Mouse (Mus musculus) inflammation-experienced regulatory T-cells (primary cell): Measurements from ENCODE around the gene Col17a1. TPM values are rescaled to one million over a fixed set of nuclear protein-coding genes. Genes with fewer than 3 reads are reported as not detected.

Source experiments
- polyA plus RNA-seq, 2 experiments: library from polyadenylated mRNA; unstranded; fragments of 100-300 nt; shearing (Covaris generic); gene quantifications; one replicate each; pipeline ENCODE4 v1.2.1; 2017

The Col17a1 gene
- 1 to 10 TPM in 1 of 2 experiments, not detected in 1; 1.6 TPM for polyA plus RNA-seq

DNA sequence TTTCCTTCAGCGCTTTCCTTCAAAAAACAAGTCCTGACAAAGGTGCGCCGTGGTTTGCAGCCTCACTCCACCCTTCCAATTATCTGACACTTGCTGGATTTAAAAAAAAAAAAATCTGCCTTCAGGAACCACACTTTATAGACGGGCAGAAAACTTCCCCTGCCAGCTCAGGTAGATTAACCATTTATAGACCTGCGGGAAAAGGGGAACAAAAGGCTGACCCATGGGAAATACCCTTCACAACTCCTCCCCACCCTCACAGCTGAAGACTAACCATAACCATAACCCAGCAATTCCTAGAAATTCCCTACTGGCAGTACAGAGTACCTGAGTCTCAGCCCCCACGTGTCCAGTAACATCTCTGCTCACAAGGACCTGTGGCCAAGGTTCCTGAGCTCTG, at the start of gene Col17a1:
Gene Col17a1 (minus strand): TSS at position 101 of the 400 bp plus-strand sequence.

DNA sequence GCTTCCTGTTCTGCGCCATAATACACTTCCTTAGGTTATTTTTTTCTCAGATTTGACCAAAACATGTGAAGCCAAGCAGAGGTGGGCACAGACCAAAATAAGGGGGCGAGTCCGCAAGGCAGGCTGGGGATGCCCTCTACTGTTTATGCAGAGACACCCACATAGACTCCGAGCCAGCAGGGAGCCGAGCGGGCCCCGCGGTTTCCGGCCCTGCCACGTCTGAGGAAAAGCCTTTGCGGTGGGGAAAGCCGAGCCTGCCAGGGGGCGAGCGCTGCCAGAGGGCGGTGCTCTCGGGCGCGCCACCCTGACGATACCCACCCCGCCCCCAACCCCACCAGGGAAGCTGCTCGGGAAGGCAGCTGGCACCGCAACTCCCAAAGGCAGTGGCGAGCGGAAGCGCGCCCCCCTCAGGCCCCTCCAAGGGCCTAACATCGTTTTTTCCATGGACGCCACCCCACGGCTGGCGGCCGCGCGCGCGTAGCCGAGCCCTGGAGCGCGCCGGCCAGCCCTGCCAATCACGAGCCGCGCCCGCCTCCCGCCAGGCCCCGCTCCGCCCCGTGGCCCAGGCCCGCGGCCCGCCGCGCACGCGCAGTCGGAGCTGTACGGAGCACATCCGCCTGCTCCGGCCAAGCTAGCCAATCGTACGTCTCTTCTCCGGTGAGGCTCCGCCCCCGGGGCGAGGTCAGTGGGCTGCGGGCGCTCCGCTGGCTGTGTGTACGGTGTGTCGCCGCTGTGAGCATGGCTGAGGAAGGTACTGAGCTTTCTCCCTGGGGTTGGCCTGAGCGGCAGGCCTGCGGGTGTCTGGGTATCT, 39.4 kb upstream of the Col17a1 start, which contains the start of gene Sfr1:
Gene Sfr1 (plus strand): TSS at position 612 of the 811 bp plus-strand sequence.

Other genes with a start within 250 kb of the Col17a1 start
- 1 to 10 TPM; 1.9 to 2.3 TPM for gene Sh3pxd2a, start 227.7 kb downstream of the Col17a1 start, polyA plus RNA-seq
- 10 to 100 TPM; 31.7 to 37.0 TPM for gene Stn1, start 154.6 kb downstream of the Col17a1 start, polyA plus RNA-seq
- 10 to 100 TPM; 59.3 to 65.1 TPM for gene Slk, start 112.4 kb downstream of the Col17a1 start, polyA plus RNA-seq
- gene Sfr1, start 39.6 kb upstream of the Col17a1 start, polyA plus RNA-seq: 100 to 1,000 TPM; 156 to 157 TPM
- 10 to 100 TPM; 23.4 to 69.7 TPM for gene Gsto1, start 162.9 kb upstream of the Col17a1 start, polyA plus RNA-seq
- under 1 TPM in 1 of 2 experiments, not detected in 1; 0.87 TPM for gene Gsto2, start 173.4 kb upstream of the Col17a1 start, polyA plus RNA-seq
- gene Cfap43, start 227.2 kb upstream of the Col17a1 start, polyA plus RNA-seq: under 1 TPM; 0.09 to 0.63 TPM
- gene Itprip, start 227.2 kb upstream of the Col17a1 start, polyA plus RNA-seq: 10 to 100 TPM; 37.8 to 40.4 TPM
- gene Cfap58, start 245.6 kb upstream of the Col17a1 start, polyA plus RNA-seq: under 1 TPM in 1 of 2 experiments, not detected in 1; 0.13 TPM